ENCODE assay signal across 9 mouse cellular contexts in the genomic region with DNA sequence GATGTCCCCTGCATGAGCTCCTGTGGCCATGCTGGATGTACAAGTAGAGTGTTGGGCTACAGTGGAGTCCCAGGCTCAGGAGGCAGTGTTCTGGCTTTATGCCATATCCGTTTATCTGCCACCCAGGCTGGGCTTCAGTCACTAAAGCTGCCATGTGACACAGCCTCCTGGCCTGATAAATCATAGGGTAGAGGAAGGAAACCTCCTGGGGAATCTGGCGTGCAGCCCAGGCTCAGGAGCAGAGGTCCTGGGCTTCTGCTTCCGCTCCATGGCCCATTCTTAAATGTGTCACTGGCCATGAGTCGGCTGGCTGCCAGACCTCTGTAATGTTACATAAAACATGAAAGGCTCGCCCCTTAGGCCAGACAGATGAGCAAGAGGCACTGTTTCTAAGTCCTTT. TPM values are rescaled to one million over a fixed set of nuclear protein-coding genes. Genes with fewer than 3 reads are reported as not detected.
DNase-seq lines count a peak whose midpoint lies in the region; ATAC-seq and TF ChIP-seq lines count a peak whose summit lies in the region.
"Had no signal": no experiment of that assay in that cellular context is flagged by ENCODE, and none has a peak within 500 bp of the region (broad histone marks: within the 10 kb centered on the region; RNA-seq: fewer than 3 reads in every experiment).

No protein-coding gene starts in this region.

- TF ChIP-seq CTCF in lung, postnatal 0 days (IDR thresholded peaks at IDR 0.05) = no peak

- no peak overlapping the region for H3K27ac ChIP-seq in liver, embryonic 11.5 days (ENCODE audit: low read depth, low read length)
- H3K27ac ChIP-seq in heart, embryonic 15.5 days = peak overlapping the region; percentile 83
- H3K27ac ChIP-seq in lung, postnatal 0 days (ENCODE audit: low read length) = peak overlapping the region; percentile 9; the same call in 1 of the 2 replicates

- no peaks in the 10 kb centered on the region for H3K27me3 ChIP-seq in liver, embryonic 11.5 days (replicated peaks; ENCODE audit: control insufficient read depth, insufficient read depth, low read length)
- no peaks in the 10 kb centered on the region for H3K27me3 ChIP-seq in heart, embryonic 15.5 days
- no peaks in the 10 kb centered on the region for H3K27me3 ChIP-seq in lung, postnatal 0 days (replicated peaks; ENCODE audit: insufficient read depth, low read length)

- no peak for ATAC-seq in liver, embryonic 11.5 days (replicated peaks; ENCODE audit: low FRiP score)
- ATAC-seq in common myeloid progenitor, adult 5-6 weeks (replicated peaks; ENCODE audit: low read depth, poor library complexity, severe bottlenecking) = peak; percentile 95
- ATAC-seq in heart, embryonic 15.5 days (replicated peaks; ENCODE audit: insufficient number of reproducible peaks, insufficient read depth, low FRiP score, low read depth) = peak; percentile 84
- peak; percentile 78 for ATAC-seq in lung, postnatal 0 days

- H3K4me1 ChIP-seq in liver, embryonic 11.5 days (replicated peaks; ENCODE audit: control insufficient read depth, insufficient read depth, low read length) = no peaks in the 10 kb centered on the region
- peaks cover 44% of the 10 kb centered on the region for H3K4me1 ChIP-seq in heart, embryonic 15.5 days (replicated peaks)
- peaks cover 28% of the 10 kb centered on the region for H3K4me1 ChIP-seq in lung, postnatal 0 days (ENCODE audit: insufficient read depth, low read depth, low read length)

- no peak overlapping the region for H3K4me3 ChIP-seq in liver, embryonic 11.5 days (ENCODE audit: low read depth, low read length)
- no peak overlapping the region for H3K4me3 ChIP-seq in heart, embryonic 15.5 days
- H3K4me3 ChIP-seq in lung, postnatal 0 days (ENCODE audit: low read depth, low read length) = no peak overlapping the region
- H3K4me3 ChIP-seq: megakaryocyte, embryonic 14.5 days had no signal

- no peak overlapping the region for H3K4me2 ChIP-seq in liver, embryonic 11.5 days
- H3K4me2 ChIP-seq in heart, embryonic 15.5 days = peak overlapping the region; percentile 38
- H3K4me2 ChIP-seq in lung, postnatal 0 days (replicated peaks; ENCODE audit: low read depth, low read length) = no peak overlapping the region

- H3K36me3 ChIP-seq in liver, embryonic 11.5 days (ENCODE audit: control insufficient read depth, insufficient read depth, low read length) = no peaks in the 10 kb centered on the region
- H3K36me3 ChIP-seq in heart, embryonic 15.5 days = no peaks in the 10 kb centered on the region
- H3K36me3 ChIP-seq in lung, postnatal 0 days (ENCODE audit: insufficient read depth, low read length) = no peaks in the 10 kb centered on the region

- H3K9ac ChIP-seq in liver, embryonic 11.5 days (ENCODE audit: low read depth, low read length) = no peak overlapping the region
- H3K9ac ChIP-seq in heart, embryonic 15.5 days = no peak overlapping the region
- H3K9ac ChIP-seq in lung, postnatal 0 days (replicated peaks; ENCODE audit: low read depth) = no peak overlapping the region

- peak; percentile 78 for TF ChIP-seq EP300 in lung, postnatal 0 days (IDR thresholded peaks at IDR 0.05)

- 39% methylated on average over 5 of the region's 5 CpGs for WGBS in liver, embryonic 11.5 days
- 8% methylated on average over 5 of the region's 5 CpGs for WGBS in heart, embryonic 15.5 days
- 5% methylated on average over 5 of the region's 5 CpGs for WGBS in lung, postnatal 0 days

- H3K9me3 ChIP-seq in liver, embryonic 11.5 days (ENCODE audit: control insufficient read depth, low read length) = 0 out of 2 replicates have a peak, but pooled peaks cover 2% of the 10 kb centered on the region
- H3K9me3 ChIP-seq in heart, embryonic 15.5 days (replicated peaks) = no peaks in the 10 kb centered on the region
- H3K9me3 ChIP-seq in lung, postnatal 0 days (ENCODE audit: low read length) = no peaks in the 10 kb centered on the region

- DNase-seq in liver = peak; percentile 47
- DNase-seq in liver, embryonic 11.5 days (ENCODE audit: low spot score) = no peak
- peak; percentile 99 for DNase-seq in kidney, postnatal 36 days
- DNase-seq in lung, postnatal 0 days (ENCODE audit: low spot score) = peak; percentile 88
- peak; percentile 36 for DNase-seq in right cerebral cortex, postnatal 25 days
- DNase-seq in thymus, postnatal 0 days (ENCODE audit: low spot score) = no peak

RNA-seq across cellular contexts. Expression of a gene that starts 31.3 kb away (rescaled TPM):
- not detected in 2 replicates for polyA plus RNA-seq in liver, embryonic 11.5 days (2014; fragmentation: Nextera tagmentation; extraction: Ambion mirVana)
- total RNA-seq in common myeloid progenitor, adult 5-6 weeks (2017) = not detected in 2 replicates
- not detected in 2 replicates for polyA plus RNA-seq in heart, embryonic 15.5 days (2015; fragmentation: Nextera tagmentation; extraction: Ambion mirVana)
- not detected in 2 replicates for polyA plus RNA-seq in lung, postnatal 0 days (2015; fragmentation: Nextera tagmentation; extraction: Ambion mirVana)
- not detected in 2 replicates for polyA plus RNA-seq in thymus, postnatal 0 days (2015; fragmentation: Nextera tagmentation; extraction: Ambion mirVana)

RNA-seq across cellular contexts. Expression of a gene that starts 36.7 kb away (rescaled TPM):
- polyA plus RNA-seq in liver, embryonic 11.5 days (2014; fragmentation: Nextera tagmentation; extraction: Ambion mirVana) = 3.8 and 5.5 TPM in 2 replicates
- 0.32 and 0.39 TPM in 2 replicates for total RNA-seq in common myeloid progenitor, adult 5-6 weeks (2017)
- polyA plus RNA-seq in heart, embryonic 15.5 days (2015; fragmentation: Nextera tagmentation; extraction: Ambion mirVana) = 222 and 235 TPM in 2 replicates
- 177 and 201 TPM in 2 replicates for polyA plus RNA-seq in lung, postnatal 0 days (2015; fragmentation: Nextera tagmentation; extraction: Ambion mirVana)
- 169 and 187 TPM in 2 replicates for polyA plus RNA-seq in thymus, postnatal 0 days (2015; fragmentation: Nextera tagmentation; extraction: Ambion mirVana)

Comparison
In these comparisons a context has a peak if more than half of its experiments do, and no peak if none do; other contexts are left out.
1. DNase-seq: peak in liver (single experiment), kidney, postnatal 36 days (2 of 2), lung, postnatal 0 days (single experiment) and right cerebral cortex, postnatal 25 days (single experiment); none in liver, embryonic 11.5 days (single experiment) and thymus, postnatal 0 days (single experiment).
2. RNA of a gene that starts 36.7 kb away (polyA plus RNA-seq): 222 to 235 TPM in heart, embryonic 15.5 days, 177 to 201 TPM in lung, postnatal 0 days and 169 to 187 TPM in thymus, postnatal 0 days; 3.8 to 5.5 TPM in liver, embryonic 11.5 days; every median in the first group is over 10 times any median in the second.